Mouse (Mus musculus): ENCODE data around the gene Rab40c. TPM values are rescaled to one million over a fixed set of nuclear protein-coding genes. Genes with fewer than 3 reads are reported as not detected.

The Rab40c gene
- polyA plus RNA-seq, 1 experiment = 68.9 TPM

- Histone ChIP-seq H3K4me1 (ENCODE audit: control insufficient read depth, insufficient read depth, low read length) (peaks cover 5% of the 10 kb centered on the region), H3K4me3 (ENCODE audit: insufficient read depth, low read length) (peak overlapping the region; percentile 85; the same call in 1 of the 2 replicates), H3K27ac (ENCODE audit: insufficient read depth, low read length) (no peak overlapping the region)
- TF ChIP-seq CTCF (IDR thresholded peaks at IDR 0.05; ENCODE audit: extremely low read depth, insufficient read depth, low read length) (no peak), POLR2A (IDR thresholded peaks at IDR 0.05; ENCODE audit: extremely low read depth, insufficient read depth, low read length) (no peak)
These were observed 76.4 kb downstream of the Rab40c start for GRCm38 (mm10) chr17:25843122-25843521.

- H3K4me1 ChIP-seq (ENCODE audit: control insufficient read depth, insufficient read depth, low read length) = peaks cover 5% of the 10 kb centered on the region
- no peak overlapping the region; the same call in 1 of the 2 replicates for H3K4me3 ChIP-seq (ENCODE audit: insufficient read depth, low read length)
- no peak overlapping the region for H3K27ac ChIP-seq (ENCODE audit: insufficient read depth, low read length)
- TF ChIP-seq POLR2A (IDR thresholded peaks at IDR 0.05; ENCODE audit: extremely low read depth, insufficient read depth, low read length) (no peak), CTCF (IDR thresholded peaks at IDR 0.05; ENCODE audit: extremely low read depth, insufficient read depth, low read length) (no peak)
These were observed 77.0 kb downstream of the Rab40c start for GRCm38 (mm10) chr17:25842509-25842908.

DNA sequence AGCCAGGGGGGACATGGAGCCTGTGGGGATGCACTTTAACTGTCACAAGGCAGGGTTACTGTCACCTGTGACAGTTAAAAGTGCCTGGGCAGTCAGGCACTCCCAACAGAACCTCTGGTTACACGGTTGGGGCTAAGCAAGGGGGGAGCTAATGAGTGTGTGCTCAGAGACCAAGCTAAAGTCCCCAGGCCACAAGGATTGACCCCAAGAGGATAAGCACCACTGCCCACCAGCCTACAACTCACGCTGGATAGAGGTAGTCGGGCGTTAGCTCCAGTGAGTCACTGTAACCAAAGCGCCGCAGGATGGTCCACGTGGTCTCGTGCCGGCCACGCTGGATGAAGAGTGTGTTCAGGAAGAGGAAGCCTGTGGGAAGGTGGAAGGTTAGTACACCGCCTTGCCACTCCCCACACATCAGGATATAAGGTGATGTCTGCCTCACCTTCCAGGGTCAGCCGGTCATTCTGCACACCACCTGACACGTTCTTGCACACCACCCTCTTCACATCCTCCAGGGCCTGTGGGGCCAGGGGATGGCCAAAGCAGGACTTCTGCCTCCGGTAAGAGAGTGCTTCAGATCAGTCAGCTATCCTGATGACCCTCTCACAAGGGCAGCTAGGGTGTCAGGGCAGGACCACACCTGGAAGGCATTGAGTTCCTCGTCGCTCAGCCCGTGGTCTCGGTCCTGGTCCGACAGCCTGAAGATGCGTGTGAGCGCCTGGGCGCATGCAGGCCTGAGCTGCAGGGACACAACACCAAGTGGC, 78.2 kb downstream of the Rab40c start, which contains the start of gene Gm20683:
TSS of gene Gm20683 (minus strand) at position 647 of the 764 bp plus-strand sequence.
- no peak for TF ChIP-seq CTCF (IDR thresholded peaks at IDR 0.05; ENCODE audit: extremely low read depth, insufficient read depth, low read length)
- TF ChIP-seq POLR2A (IDR thresholded peaks at IDR 0.05; ENCODE audit: extremely low read depth, insufficient read depth, low read length) = no peak
- H3K4me1 ChIP-seq (ENCODE audit: control insufficient read depth, insufficient read depth, low read length) = peaks cover 5% of the 10 kb centered on the region
- no peak within 1 kb of the TSS; the same call in 1 of the 2 replicates for H3K4me3 ChIP-seq (ENCODE audit: insufficient read depth, low read length)
- no peak within 1 kb of the TSS for H3K27ac ChIP-seq (ENCODE audit: insufficient read depth, low read length)

DNA sequence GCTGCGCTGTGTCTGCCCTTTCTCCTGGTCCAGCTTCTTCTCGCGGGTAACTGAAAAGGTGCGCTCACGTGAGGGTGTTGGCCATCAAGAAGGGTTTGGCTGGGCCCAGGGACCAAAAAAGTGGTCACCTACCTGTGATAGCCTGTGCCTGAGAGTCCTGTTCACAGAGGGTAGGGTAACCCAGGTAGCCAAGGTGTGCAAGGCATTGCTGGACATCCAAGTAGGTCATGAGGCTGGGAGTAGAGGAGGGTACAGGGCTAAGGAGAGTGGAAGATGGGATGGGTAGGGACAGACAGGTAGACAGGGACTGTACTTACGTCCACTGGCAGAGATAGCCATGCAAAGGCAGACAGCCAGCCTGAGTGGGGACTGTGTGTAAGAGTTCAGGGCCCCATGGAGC, 79.0 kb downstream of the Rab40c start:
- TF ChIP-seq CTCF (IDR thresholded peaks at IDR 0.05; ENCODE audit: extremely low read depth, insufficient read depth, low read length) = no peak
- no peak for TF ChIP-seq POLR2A (IDR thresholded peaks at IDR 0.05; ENCODE audit: extremely low read depth, insufficient read depth, low read length)
- Histone ChIP-seq H3K4me3 (ENCODE audit: insufficient read depth, low read length) (no peak overlapping the region), H3K4me1 (ENCODE audit: control insufficient read depth, insufficient read depth, low read length) (peaks cover 8% of the 10 kb centered on the region), H3K27ac (ENCODE audit: insufficient read depth, low read length) (no peak overlapping the region)

GRCm38 (mm10) chr17:25839455-25840235, 79.9 kb downstream of the Rab40c start:
- no peak overlapping the region for H3K27ac ChIP-seq (ENCODE audit: insufficient read depth, low read length)
- H3K4me3 ChIP-seq (ENCODE audit: insufficient read depth, low read length) = no peak overlapping the region
- TF ChIP-seq POLR2A (IDR thresholded peaks at IDR 0.05; ENCODE audit: extremely low read depth, insufficient read depth, low read length) (no peak), CTCF (IDR thresholded peaks at IDR 0.05; ENCODE audit: extremely low read depth, insufficient read depth, low read length) (no peak)
- peaks cover 10% of the 10 kb centered on the region for H3K4me1 ChIP-seq (ENCODE audit: control insufficient read depth, insufficient read depth, low read length)

GRCm38 (mm10) chr17:25838904-25839303, 80.6 kb downstream of the Rab40c start:
- Histone ChIP-seq H3K27ac (ENCODE audit: insufficient read depth, low read length) (no peak overlapping the region), H3K4me1 (ENCODE audit: control insufficient read depth, insufficient read depth, low read length) (peaks cover 10% of the 10 kb centered on the region), H3K4me3 (ENCODE audit: insufficient read depth, low read length) (no peak overlapping the region)
- TF ChIP-seq POLR2A (IDR thresholded peaks at IDR 0.05; ENCODE audit: extremely low read depth, insufficient read depth, low read length) (no peak), CTCF (IDR thresholded peaks at IDR 0.05; ENCODE audit: extremely low read depth, insufficient read depth, low read length) (no peak)

GRCm38 (mm10) chr17:25837533-25837932, 82.0 kb downstream of the Rab40c start:
- no peak overlapping the region; the same call in 1 of the 2 replicates for H3K4me3 ChIP-seq (ENCODE audit: insufficient read depth, low read length)
- TF ChIP-seq POLR2A (IDR thresholded peaks at IDR 0.05; ENCODE audit: extremely low read depth, insufficient read depth, low read length) (no peak), CTCF (IDR thresholded peaks at IDR 0.05; ENCODE audit: extremely low read depth, insufficient read depth, low read length) (no peak)
- peak overlapping the region; percentile 69; the same call in 1 of the 2 replicates for H3K27ac ChIP-seq (ENCODE audit: insufficient read depth, low read length)
- H3K4me1 ChIP-seq (ENCODE audit: control insufficient read depth, insufficient read depth, low read length) = peaks cover 5% of the 10 kb centered on the region

GRCm38 (mm10) chr17:25837076-25837410, 82.5 kb downstream of the Rab40c start, which contains the start of gene Rhbdl1:
Gene Rhbdl1 (minus strand): TSS chr17:25837295.
- H3K27ac ChIP-seq (ENCODE audit: insufficient read depth, low read length) = peak within 1 kb of the TSS; percentile 69
- H3K4me3 ChIP-seq (ENCODE audit: insufficient read depth, low read length) = peak within 1 kb of the TSS; percentile 51
- H3K4me1 ChIP-seq (ENCODE audit: control insufficient read depth, insufficient read depth, low read length) = peaks cover 5% of the 10 kb centered on the region
- TF ChIP-seq CTCF (IDR thresholded peaks at IDR 0.05; ENCODE audit: extremely low read depth, insufficient read depth, low read length) (no peak), POLR2A (IDR thresholded peaks at IDR 0.05; ENCODE audit: extremely low read depth, insufficient read depth, low read length) (peak; percentile 71; the same call in 1 of the 2 replicates)

GRCm38 (mm10) chr17:25836397-25837075, 83.0 kb downstream of the Rab40c start:
- peaks cover 5% of the 10 kb centered on the region for H3K4me1 ChIP-seq (ENCODE audit: control insufficient read depth, insufficient read depth, low read length)
- peak overlapping the region; percentile 69 for H3K27ac ChIP-seq (ENCODE audit: insufficient read depth, low read length)
- TF ChIP-seq POLR2A (IDR thresholded peaks at IDR 0.05; ENCODE audit: extremely low read depth, insufficient read depth, low read length) = no peak
- no peak for TF ChIP-seq CTCF (IDR thresholded peaks at IDR 0.05; ENCODE audit: extremely low read depth, insufficient read depth, low read length)
- peak overlapping the region; percentile 51 for H3K4me3 ChIP-seq (ENCODE audit: insufficient read depth, low read length)
